Mouse (Mus musculus) v-Abl transformed pro-B cells (cell line): ENCODE data around the gene Cacna1c.

Experiments used
- in situ Hi-C, 2 experiments: fragments of 400-800 bp; cut with MboI; formaldehyde crosslinking; loops; one replicate each; pipeline ENCODE4 v1.15.1; 2025; ENCODE audit not compliant: unreplicated experiment in 2 of 2

Gene Cacna1c

DNA sequence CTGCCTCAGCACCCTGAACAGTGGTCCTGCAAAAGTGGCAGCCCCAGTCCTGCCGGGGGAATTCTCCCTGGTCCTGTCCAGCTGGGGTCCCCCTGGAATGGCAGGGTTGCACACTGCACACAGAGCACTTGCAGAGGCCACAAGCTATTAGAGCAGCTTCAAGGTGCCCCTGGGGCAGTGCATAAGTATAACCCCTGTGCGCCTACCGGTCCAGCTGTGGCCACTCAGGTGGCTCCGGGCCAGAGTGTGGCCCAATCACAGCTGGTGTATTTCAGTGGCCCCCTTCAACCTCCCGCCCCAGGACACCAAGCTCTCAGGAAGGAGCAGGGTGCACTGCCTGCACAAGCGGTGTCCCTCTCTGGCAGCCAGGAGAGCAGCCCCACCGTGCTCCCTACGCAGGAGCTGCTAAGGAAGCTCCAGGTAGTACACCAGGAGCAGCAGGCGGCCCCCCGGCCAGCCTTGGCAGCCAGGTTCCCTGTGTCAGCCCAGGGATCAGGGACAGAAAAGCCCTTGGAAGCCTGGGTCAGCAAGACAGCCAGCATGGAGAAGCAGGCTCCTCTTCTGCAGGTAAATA, 18.9 kb upstream of the Cacna1c start:
- in situ Hi-C loops, result loop anchor here in 1 of 2 experiments (25.0 kb wide), 1 partner anchor 772 kb away; no protein-coding TSS in a partner anchor

DNA sequence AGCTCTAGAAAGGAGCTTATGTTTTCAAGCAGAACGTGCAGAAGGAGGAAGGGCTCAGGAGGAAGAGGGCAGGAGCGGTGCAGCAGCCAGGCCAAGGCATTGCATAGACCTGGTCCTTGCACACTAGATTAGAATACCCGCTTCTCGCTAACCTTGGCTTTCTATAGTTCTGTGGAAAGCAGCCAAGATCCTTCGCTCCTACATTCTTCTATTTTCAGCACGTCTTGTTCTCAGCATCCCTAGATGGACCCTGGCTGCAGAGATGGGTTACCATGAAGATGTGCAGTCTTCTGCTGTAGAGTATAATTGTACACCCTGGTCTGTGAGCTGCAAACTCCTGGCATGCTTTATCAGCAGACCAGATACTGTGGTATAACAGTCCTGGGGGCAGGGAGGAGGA, 18.0 kb upstream of the Cacna1c start:
- in situ Hi-C loops, result loop anchor here in 1 of 2 experiments (25.0 kb wide), 1 partner anchor 773 kb away; no protein-coding TSS in a partner anchor

DNA sequence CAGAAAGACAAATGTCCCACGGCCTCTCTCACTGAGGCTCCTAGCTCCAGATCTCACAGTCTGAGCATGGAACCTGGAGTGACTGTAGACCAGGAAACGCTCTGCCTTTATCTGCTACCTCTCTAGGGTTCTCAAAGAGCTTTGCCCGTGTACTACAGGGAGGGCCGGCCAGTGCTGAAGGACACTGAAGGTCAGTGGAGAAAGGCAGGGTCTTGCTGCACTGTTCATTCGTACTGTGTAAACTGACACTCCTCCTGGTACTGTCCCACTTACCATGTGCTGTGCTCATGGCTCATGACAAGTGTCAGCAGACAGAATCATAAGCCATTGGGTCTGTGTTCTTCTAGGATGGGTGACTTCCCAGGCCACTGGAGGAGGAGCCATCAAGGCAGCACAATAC, 17.2 kb upstream of the Cacna1c start:
- in situ Hi-C loops, result loop anchor here in 1 of 2 experiments (25.0 kb wide), 1 partner anchor 774 kb away; no protein-coding TSS in a partner anchor

DNA sequence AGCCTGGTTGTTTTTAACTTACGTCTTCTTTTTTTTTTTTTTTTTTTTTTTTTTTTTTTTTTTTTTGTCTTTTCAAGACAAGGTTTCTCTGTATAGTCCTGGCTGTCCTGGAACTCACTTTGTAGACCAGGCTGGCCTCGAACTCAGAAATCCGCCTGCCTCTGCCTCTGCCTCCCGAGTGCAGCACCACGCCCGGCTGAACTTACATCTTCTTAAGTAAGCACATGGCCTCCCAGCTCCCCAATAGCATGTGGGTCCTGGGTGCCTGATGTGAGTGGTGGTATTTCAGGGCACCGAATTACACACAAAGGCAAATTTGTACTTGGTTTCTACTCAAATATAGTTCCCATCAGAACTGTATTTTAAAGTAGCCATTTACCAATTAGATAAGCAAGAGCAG, 9.8 kb upstream of the Cacna1c start:
- in situ Hi-C loops, result loop anchor here in 1 of 2 experiments (25.0 kb wide), 1 partner anchor 781 kb away; no protein-coding TSS in a partner anchor

DNA sequence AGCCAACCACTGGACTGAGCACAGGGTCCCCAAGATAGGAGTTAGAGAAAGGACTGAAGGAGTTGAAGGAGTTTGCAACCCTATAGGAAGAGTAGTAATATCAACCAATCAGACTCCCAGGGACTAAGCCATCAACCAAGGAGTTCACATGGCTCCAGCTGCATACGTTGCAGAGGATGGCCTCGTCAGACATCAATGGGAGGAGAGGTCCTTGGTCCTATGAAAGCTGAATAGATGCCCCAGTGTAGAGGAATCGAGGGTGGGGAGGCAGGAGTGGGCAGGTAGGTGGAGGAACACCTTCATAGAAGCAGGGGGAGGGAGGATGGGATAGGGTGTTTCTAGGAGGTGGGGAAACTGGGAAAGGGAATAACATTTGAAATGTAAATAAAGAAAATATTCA, 8.7 kb upstream of the Cacna1c start:
- in situ Hi-C loops, result loop anchor here in 1 of 2 experiments (25.0 kb wide), 1 partner anchor 782 kb away; no protein-coding TSS in a partner anchor

DNA sequence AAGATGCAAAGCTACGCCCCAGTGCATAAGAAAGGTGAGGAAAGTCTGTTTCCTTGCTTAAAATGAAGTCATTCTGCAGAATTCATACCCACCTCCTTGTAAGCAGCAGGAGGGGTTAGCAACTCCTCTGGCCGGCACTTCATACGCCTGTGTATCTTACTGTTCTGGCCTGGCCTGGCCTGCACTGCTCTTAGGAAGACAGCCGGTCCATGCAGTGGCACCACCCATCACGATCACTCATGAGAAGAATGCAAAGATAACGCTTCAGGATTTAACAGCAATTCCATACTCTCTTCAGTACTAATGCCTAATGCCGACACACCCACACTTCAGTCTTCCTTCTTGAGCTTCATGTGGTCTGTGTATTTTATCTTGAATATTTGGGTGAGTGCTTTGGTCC, 8.1 kb upstream of the Cacna1c start:
- in situ Hi-C loops, result loop anchor here in 1 of 2 experiments (25.0 kb wide), 1 partner anchor 783 kb away; no protein-coding TSS in a partner anchor

DNA sequence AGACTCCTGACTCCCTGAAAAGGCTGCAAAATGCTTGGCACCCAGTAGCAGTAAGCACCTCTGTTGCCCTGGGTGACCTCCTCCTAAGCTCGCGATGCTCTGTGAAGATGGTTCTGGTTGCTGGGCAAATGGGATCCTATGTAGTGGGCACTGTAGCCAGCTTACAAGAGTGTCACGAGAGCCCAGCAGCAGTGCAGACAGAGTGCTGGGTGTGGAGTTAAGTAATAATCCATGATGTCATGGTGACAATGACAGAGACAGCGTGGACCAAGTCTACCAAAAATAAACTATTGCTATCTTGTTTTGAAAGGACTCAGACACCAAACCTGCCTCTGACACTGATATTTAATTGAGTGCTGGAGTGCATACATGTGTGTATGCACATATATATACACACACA, 5.4 kb upstream of the Cacna1c start:
- in situ Hi-C loops, result loop anchor here in 1 of 2 experiments (25.0 kb wide), 1 partner anchor 786 kb away; no protein-coding TSS in a partner anchor

DNA sequence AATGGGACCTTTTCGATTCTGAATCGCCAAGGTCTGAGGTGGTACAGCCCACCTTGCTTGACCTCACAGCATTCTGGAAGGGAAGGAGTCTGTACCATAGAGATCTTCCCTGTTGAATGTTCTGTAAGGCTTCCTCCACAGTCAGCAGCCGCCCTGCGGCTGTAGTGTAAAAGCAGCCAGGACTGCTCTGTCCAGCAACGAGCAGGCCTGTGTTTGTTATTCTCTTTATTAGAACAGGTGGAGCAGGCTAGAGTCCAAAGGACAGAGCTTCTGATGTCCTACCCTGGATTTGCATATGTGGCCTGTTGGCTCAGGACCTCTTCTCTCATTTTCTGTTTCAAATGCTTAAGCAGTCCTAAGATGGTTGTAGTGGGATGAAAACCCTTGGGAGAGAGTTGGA, 4.1 kb upstream of the Cacna1c start:
- in situ Hi-C loops, result loop anchor here in 1 of 2 experiments (25.0 kb wide), 1 partner anchor 787 kb away; no protein-coding TSS in a partner anchor

DNA sequence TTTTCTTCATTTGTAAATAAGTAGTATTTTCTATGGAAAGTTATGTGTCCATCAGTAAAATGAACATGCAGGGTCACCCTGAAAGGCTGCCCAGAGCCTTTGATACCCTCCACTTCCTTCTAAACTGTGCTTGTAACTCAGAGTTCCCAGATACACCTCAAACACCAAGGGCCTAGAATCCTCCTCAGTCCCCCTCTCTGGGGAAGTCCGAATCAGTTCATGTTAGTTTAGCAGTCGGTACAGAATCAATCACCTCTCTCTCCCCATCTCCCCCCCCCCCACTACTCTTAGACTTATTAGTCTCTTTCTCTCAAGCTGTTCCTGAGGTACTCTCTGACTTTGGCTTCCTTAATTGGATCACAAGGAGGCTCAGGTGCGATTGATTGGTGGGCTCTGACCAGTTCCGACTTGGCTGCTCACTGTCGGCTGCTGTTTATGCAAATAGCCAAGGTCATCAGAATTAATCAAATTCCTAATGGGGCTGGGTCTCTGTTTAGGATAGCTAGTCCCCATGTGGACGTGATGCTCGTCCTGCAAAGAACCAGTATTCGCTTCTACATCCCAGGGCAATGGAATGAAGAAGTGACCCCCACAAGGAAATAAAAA, 3.2 kb upstream of the Cacna1c start:
- in situ Hi-C loops, result no loop called here

DNA sequence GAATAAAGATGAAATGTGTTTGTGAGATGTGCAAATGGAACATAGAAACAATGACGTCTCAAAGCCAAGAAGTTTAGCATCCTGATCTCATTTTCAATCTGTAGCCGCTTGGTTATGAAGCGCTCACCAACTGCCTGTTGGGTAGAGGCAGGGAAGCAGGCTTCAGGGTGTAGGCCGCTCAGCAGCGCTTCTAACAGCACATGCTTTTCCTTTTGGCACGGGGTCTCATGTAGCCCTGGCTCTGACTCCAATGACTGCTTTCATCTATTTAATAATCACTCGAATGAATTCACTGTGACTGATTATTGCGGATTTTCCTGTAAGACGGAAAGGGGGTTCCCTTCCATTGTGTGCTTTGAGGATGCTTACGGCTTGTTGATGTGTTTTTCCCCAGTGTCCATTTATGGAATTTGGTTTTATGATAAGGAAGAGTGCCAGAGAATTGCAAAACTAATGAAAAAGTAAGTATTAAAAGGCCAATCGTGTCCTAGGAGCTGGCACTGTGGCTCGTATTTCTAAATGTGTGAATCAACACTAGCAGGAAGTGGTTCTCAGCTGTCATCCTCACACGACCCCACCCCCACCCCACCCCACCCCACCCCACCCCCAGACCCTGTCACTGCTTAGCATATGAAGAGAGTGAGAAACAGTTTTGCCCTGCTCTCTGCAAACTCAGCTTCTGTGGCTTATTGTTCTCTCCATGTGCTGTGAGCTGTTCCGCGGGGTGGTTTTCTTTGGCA, 2.5 kb upstream of the Cacna1c start:
- in situ Hi-C loops, result no loop called here

DNA sequence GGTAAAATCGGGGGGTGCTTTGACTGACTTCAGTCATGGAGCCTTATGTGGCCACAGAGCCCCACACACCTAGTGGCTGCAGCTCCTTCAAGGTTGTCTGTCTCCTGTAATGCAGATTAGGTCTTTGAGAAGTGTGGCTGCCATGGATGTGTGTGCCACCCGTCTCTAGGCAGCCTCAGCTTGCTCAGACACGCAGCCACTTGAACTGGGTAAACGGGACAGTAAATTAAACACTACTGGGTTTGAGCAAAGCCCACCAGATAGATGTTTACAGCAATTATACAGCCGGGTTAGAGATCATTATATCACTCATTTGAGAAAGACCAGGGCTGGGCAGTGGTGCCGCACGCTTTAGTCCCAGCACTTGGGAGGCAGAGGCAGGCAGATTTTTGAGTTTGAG, 1.6 kb downstream of the Cacna1c start:
- in situ Hi-C loops, result no loop called here

DNA sequence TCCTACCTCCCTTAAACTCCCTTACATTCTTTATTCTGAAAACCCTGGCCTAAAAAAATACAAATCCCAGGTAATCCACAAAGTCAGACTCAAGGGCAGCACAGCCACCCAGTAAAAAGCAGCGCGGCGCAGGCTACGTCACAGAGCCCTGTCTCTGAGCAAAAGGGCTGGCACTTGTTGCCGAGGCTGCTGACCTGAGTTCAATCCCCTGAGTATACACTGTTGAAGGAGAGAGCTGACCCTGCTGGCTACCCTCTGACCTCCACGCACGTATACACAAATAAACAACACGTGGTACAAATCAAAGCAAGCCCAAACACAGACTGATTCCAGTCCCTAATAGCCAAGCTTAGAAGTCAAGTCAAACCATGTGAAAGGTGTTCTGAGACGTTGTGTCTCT, 2.1 kb downstream of the Cacna1c start:
- in situ Hi-C loops, result no loop called here

DNA sequence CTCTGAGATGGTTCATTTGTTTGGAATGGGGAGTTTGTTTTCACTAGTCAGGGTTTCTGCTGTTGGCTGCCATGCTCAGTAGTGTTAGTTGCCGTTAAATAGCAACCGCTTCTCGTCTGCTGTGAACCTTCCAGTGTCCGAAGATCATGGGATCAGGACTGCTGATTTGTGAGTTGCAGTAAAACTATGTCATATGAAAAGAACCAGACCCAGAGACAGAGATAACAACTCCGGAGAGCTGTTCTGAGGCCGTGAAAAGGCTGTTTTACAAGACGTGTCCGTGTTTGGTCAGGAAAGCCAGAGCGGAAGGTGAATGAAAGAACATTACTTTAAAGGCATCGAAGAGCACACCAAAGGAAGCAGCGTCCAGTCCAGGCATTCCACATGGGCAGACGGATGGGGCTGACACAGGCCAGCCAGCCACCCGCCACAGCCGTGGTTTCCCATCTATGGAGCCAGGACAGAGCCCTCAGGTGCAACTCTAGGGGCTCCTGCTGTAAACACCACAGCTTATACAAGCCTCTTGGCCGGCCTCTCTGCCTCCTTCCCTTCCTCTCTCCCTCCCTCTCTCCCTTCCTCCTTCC, 2.6 kb downstream of the Cacna1c start:
- in situ Hi-C loops, result no loop called here

DNA sequence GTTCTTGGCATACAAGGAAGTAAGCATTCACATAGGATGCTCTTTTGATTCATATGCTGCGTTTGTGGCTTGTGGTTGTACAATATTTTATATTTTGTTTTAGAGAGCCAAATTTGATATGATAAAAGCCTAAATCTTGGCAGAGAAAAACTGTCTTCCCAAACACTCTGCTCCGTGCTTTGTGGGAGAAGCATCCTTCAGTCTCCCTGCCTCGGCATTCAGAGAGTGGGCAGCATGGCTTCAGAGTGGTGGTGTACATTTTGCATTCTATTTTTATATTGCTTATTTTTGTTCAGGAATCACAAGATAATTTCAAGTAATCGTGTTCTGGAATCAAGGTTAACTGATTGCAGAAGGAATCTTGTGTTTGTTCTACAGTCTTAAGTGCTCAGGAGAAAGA, 4.7 kb downstream of the Cacna1c start:
- in situ Hi-C loops, result no loop called here

DNA sequence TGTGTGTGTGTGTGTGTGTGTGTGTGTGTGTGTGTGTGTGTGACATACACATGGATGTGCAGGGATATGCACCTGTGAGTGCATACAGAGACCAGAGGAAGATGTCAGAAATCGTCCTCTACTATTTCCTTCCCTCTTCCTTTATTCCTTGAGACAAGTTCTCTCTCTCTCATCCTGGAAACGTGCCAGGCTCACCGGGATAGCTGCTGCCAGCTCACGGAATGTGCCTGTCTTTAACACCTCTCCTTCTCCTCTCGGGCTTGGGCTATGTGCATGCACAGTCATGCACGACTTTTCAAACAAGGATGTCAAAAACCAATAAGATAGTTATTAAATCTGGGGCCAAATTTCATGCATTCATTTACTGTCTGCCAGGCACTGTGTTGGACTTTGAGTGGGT, 8.6 kb downstream of the Cacna1c start:
- in situ Hi-C loops, result no loop called here

DNA sequence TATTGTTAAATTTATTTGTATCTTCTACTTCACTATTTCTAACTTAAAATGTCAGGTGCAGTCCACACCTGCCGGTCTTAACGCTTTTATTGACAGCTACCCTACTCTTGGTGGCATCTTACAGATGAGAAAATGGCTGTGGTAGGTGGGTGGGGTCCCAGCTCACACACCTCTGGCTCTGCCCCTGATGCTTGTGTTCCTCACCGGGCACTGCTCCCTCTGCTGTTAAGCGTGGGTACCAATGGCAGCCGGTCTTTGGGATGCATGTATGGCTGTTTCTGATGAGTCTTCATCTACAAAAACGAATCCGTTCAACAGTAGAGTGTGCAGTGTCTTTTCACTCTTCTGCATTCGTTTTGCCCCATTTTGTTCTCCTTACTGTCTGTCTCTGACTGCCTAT, 9.6 kb downstream of the Cacna1c start:
- in situ Hi-C loops, result no loop called here

DNA sequence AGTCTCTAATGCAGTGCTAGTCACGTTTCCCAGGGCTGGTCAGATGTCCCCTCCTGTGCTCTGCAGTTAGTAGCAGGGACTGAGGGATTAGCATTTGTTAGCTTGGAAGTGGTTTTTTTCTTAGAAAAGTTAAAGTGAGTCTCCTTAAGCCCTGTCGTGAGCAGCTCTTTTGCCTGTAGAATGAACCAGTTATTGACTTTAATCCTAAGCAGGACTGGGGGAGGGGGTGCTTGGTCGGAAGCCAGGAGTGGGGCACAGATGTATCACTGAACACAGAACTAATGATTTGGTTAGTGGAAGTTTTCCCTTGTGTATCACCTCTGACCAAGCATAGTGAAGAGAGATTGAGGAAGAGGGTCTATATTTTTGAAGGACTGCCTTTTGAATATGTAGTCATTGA, 12.4 kb downstream of the Cacna1c start:
- in situ Hi-C loops, result no loop called here

DNA sequence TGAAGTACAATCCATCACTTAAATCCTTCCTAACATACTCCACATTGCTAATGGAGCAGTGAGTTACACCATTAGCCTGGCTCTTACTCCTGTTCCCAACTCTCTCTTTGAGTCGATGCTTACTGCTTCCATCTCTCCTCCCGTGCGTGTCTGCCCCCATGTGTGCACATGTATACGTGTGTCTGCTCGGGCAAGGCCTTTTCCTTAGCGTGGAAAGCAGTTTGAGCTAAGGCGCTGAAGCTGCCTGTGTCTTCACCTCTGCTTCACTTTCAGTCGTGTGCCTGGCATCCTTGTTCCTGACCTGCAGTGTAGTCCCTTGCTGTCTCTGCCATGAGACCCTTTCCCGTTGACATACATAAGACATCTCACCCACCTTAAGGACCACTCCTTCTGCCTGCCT, 14.0 kb downstream of the Cacna1c start:
- in situ Hi-C loops, result no loop called here

DNA sequence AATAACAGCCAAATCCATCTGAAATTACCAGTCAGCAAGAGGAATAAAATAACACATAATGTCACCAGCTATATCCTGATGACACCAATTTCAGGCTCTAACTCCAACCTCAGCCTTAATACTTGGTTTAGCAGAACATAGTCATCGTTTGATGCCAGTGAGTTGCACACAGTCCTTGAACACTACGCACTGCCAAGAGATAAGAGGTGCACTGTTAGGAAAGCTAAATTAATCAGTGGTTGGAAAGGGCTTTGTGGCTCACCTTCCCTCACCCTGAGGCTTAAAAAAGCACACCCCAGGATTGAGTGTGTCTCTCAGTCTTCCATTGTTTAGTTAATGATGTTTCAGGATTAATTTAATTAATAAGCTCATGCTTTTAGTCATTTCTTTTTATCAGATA, 16.0 kb downstream of the Cacna1c start:
- in situ Hi-C loops, result no loop called here

DNA sequence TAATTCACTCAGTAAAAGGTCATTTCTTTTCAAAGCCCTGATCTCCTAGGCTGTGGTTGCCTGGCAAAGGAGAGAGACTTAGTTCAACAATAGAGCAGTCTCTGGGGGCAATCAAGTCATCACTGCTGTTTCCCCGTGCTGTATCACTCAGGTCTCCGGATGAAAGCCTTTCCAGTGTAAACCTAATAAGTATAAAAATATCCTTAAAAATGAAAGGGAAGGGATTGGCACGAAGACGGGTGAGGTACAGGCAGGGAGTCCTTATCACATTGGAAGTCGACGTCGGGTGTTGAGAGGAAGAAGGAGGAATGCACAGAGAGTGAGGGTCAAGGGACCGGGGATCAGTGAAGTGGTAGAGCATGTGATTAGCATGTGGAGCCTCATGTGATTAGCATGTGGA, 19.1 kb downstream of the Cacna1c start:
- in situ Hi-C loops, result no loop called here

DNA sequence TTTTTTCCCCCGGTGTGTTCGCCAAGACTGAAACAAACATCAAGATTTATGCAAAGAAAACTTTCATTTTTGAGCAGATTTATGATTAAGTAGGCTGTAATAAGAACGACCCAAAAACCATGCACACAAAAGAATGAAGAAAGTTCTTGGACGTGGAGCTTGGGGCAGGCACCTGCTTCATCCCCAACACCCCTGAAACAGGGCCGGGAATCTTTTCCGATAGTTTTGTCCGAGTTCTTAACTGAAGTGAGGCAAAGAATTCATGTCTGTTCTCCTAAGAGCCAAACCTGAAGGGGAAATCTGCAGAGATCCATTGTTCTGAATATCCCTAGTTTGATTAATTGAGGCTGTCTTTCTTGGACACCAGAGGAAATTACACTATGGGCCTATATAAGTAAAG, 20.1 kb downstream of the Cacna1c start:
- in situ Hi-C loops, result no loop called here
